Comparison of ENCODE assay signal across 21 mouse cellular contexts in genomic region chr7:98172661-98173060, GRCm38 (mm10). TPM values are rescaled to one million over a fixed set of nuclear protein-coding genes. Genes with fewer than 3 reads are reported as not detected.
A peak's percentile ranks its signal among the peaks of the same experiment; 100 is the strongest.
DNase-seq lines count a peak whose midpoint lies in the region; ATAC-seq and TF ChIP-seq lines count a peak whose summit lies in the region.
"Had no signal": no experiment of that assay in that cellular context is flagged by ENCODE, and none has a peak within 500 bp of the region (broad histone marks: within the 10 kb centered on the region; RNA-seq: fewer than 3 reads in every experiment).

No protein-coding gene starts in this region.

- H3K4me3 ChIP-seq in forebrain, embryonic 10.5 days = no peak overlapping the region
- no peak overlapping the region for H3K4me3 ChIP-seq in forebrain, embryonic 14.5 days (ENCODE audit: low read depth, low read length)
- H3K4me3 ChIP-seq in kidney, postnatal 0 days (replicated peaks; ENCODE audit: low read depth, low read length) = no peak overlapping the region
- no peak overlapping the region for H3K4me3 ChIP-seq in limb, embryonic 10.5 days
- H3K4me3 ChIP-seq in macrophage (ENCODE audit: inconsistent target) = no peak overlapping the region
- H3K4me3 ChIP-seq: hindbrain, embryonic 15.5 days; midbrain, embryonic 13.5 days; myocyte; neural tube, embryonic 15.5 days had no signal

- peaks cover 17% of the 10 kb centered on the region for H3K27me3 ChIP-seq in forebrain, embryonic 10.5 days (ENCODE audit: poor library complexity, severe bottlenecking)
- H3K27me3 ChIP-seq in forebrain, embryonic 14.5 days (replicated peaks; ENCODE audit: control insufficient read depth, insufficient read depth, low read length) = no peaks in the 10 kb centered on the region
- H3K27me3 ChIP-seq in kidney, postnatal 0 days (ENCODE audit: insufficient read depth, low read length) = no peaks in the 10 kb centered on the region
- peaks cover 13% of the 10 kb centered on the region for H3K27me3 ChIP-seq in limb, embryonic 10.5 days (ENCODE audit: low read depth, poor library complexity, severe bottlenecking)
- H3K27me3 ChIP-seq: hindbrain, embryonic 15.5 days; neural tube, embryonic 15.5 days had no signal

- H3K4me2 ChIP-seq in forebrain, embryonic 14.5 days (ENCODE audit: low read length) = no peak overlapping the region
- H3K4me2 ChIP-seq in kidney, postnatal 0 days (ENCODE audit: low read length) = no peak overlapping the region
- H3K4me2 ChIP-seq: hindbrain, embryonic 15.5 days; midbrain, embryonic 13.5 days; neural tube, embryonic 15.5 days had no signal

- H3K79me2 ChIP-seq in macrophage (ENCODE audit: inconsistent target) = no peaks in the 10 kb centered on the region

- no peak for DNase-seq in forebrain, embryonic 10.5 days (ENCODE audit: extremely low spot score, low spot score)
- DNase-seq in forebrain, embryonic 14.5 days (ENCODE audit: low spot score) = no peak
- no peak for DNase-seq in kidney, postnatal 0 days (ENCODE audit: low spot score)
- no peak for DNase-seq in kidney, postnatal 25 days
- no peak for DNase-seq in limb, embryonic 10.5 days (ENCODE audit: low spot score)
- DNase-seq in cerebellum, adult 9-11 months = no peak
- no peak for DNase-seq in adipocyte (ENCODE audit: low spot score)
- DNase-seq: adrenal gland, adult 8-10 months; cerebellum, adult 11 months; cerebellum, postnatal 36 days; gastrocnemius, postnatal 14 days; heart, postnatal 14 days; thymus, postnatal 14 days had no signal

- WGBS in forebrain, embryonic 10.5 days = 88% methylated on average over 8 of the region's 8 CpGs
- WGBS in forebrain, embryonic 14.5 days = 84% methylated on average over 8 of the region's 8 CpGs
- 68% methylated on average over 8 of the region's 8 CpGs for WGBS in kidney, postnatal 0 days
- WGBS in limb, embryonic 10.5 days = 79% methylated on average over 8 of the region's 8 CpGs
- 96% methylated on average over 8 of the region's 8 CpGs for WGBS in macrophage (ENCODE audit: missing documents)

- H3K4me1 ChIP-seq in forebrain, embryonic 10.5 days = peaks cover 39% of the 10 kb centered on the region
- H3K4me1 ChIP-seq in forebrain, embryonic 14.5 days (ENCODE audit: control insufficient read depth, insufficient read depth, low read length) = peaks cover 6% of the 10 kb centered on the region
- H3K4me1 ChIP-seq in kidney, postnatal 0 days (replicated peaks; ENCODE audit: insufficient read depth, low read length) = peaks cover 17% of the 10 kb centered on the region
- H3K4me1 ChIP-seq in limb, embryonic 10.5 days = peaks cover 49% of the 10 kb centered on the region

- no peak for TF ChIP-seq CTCF in kidney, postnatal 0 days (IDR thresholded peaks at IDR 0.05; ENCODE audit: low read depth)

- no peaks in the 10 kb centered on the region for H3K36me3 ChIP-seq in forebrain, embryonic 10.5 days (replicated peaks)
- no peaks in the 10 kb centered on the region for H3K36me3 ChIP-seq in forebrain, embryonic 14.5 days (ENCODE audit: control insufficient read depth, insufficient read depth, low read length)
- no peaks in the 10 kb centered on the region for H3K36me3 ChIP-seq in kidney, postnatal 0 days (ENCODE audit: insufficient read depth, low read length)
- no peaks in the 10 kb centered on the region for H3K36me3 ChIP-seq in limb, embryonic 10.5 days
- no peaks in the 10 kb centered on the region for H3K36me3 ChIP-seq in macrophage (ENCODE audit: inconsistent target)
- H3K36me3 ChIP-seq: hindbrain, embryonic 15.5 days; midbrain, embryonic 13.5 days; neural tube, embryonic 15.5 days had no signal

- H3K9me3 ChIP-seq in forebrain, embryonic 10.5 days = no peaks in the 10 kb centered on the region
- H3K9me3 ChIP-seq in forebrain, embryonic 14.5 days (replicated peaks; ENCODE audit: control insufficient read depth, low read length) = no peaks in the 10 kb centered on the region
- H3K9me3 ChIP-seq in kidney, postnatal 0 days (replicated peaks; ENCODE audit: low read length) = no peaks in the 10 kb centered on the region
- no peaks in the 10 kb centered on the region for H3K9me3 ChIP-seq in limb, embryonic 10.5 days (replicated peaks)
- H3K9me3 ChIP-seq: hindbrain, embryonic 15.5 days; midbrain, embryonic 13.5 days; neural tube, embryonic 15.5 days had no signal

- no peak for ATAC-seq in forebrain, embryonic 14.5 days
- no peak for ATAC-seq in kidney, postnatal 0 days (replicated peaks; ENCODE audit: low FRiP score, low read depth)
- ATAC-seq: intestine, embryonic 16.5 days; midbrain, embryonic 13.5 days had no signal

- peak overlapping the region; percentile 48; the same call in 1 of the 2 replicates for H3K27ac ChIP-seq in forebrain, embryonic 10.5 days
- no peak overlapping the region for H3K27ac ChIP-seq in forebrain, embryonic 14.5 days (ENCODE audit: low read depth, low read length)
- peak overlapping the region; percentile 58; the same call in 1 of the 2 replicates for H3K27ac ChIP-seq in kidney, postnatal 0 days
- H3K27ac ChIP-seq in limb, embryonic 10.5 days = peak overlapping the region; percentile 81
- peak overlapping the region; percentile 79; the same call in 1 of the 2 replicates for H3K27ac ChIP-seq in macrophage
- H3K27ac ChIP-seq: hindbrain, embryonic 15.5 days; midbrain, embryonic 13.5 days; neural tube, embryonic 15.5 days had no signal

- no peak overlapping the region for H3K9ac ChIP-seq in forebrain, embryonic 14.5 days (ENCODE audit: low read length)
- no peak overlapping the region for H3K9ac ChIP-seq in kidney, postnatal 0 days (ENCODE audit: low read depth, low read length)
- H3K9ac ChIP-seq: hindbrain, embryonic 15.5 days; midbrain, embryonic 13.5 days; neural tube, embryonic 15.5 days had no signal

RNA-seq across cellular contexts. Expression of gene Capn5, which starts 5.4 kb away (rescaled TPM):
- 5.8 TPM in 2 replicates for polyA plus RNA-seq in forebrain, embryonic 10.5 days (2016; fragmentation: Nextera tagmentation; extraction: Ambion mirVana)
- 6.1 and 8.2 TPM in 2 replicates for polyA plus RNA-seq in forebrain, embryonic 14.5 days (2014; fragmentation: Nextera tagmentation; extraction: Ambion mirVana)
- polyA plus RNA-seq in kidney, postnatal 0 days (2015; fragmentation: Nextera tagmentation; extraction: Ambion mirVana) = 12.9 and 13.0 TPM in 2 replicates
- 3.4 and 4.5 TPM in 2 replicates for polyA plus RNA-seq in limb, embryonic 10.5 days (2016; fragmentation: Nextera tagmentation; extraction: Ambion mirVana)
- total RNA-seq in macrophage (2018; cell fraction: chromatin; rRNA removed) = 10 to 100 TPM in 1 of 26 experiments, 1 to 10 TPM in 24, under 1 TPM in 1; 0.82 to 23.3 (median 4.9) TPM
- total RNA-seq in macrophage (2018; cell fraction: cytosol; rRNA removed) = 10 to 100 TPM in 9 of 26 experiments, 1 to 10 TPM in 17; 3.8 to 13.8 (median 7.2) TPM
- 10 to 100 TPM in 4 of 26 experiments, 1 to 10 TPM in 22; 1.8 to 16.9 (median 5.3) TPM for total RNA-seq in macrophage (2018; cell fraction: nucleus; rRNA removed)
- polyA plus RNA-seq in macrophage (2018) = 5.5 to 8.5 TPM (median 5.9 TPM) in 3 replicates

RNA-seq across cellular contexts. Expression of gene B3gnt6, which starts 26.6 kb away (rescaled TPM):
- polyA plus RNA-seq in forebrain, embryonic 10.5 days (2016; fragmentation: Nextera tagmentation; extraction: Ambion mirVana) = 0.06 TPM in 1 of 2 replicates, not detected in the other
- polyA plus RNA-seq in forebrain, embryonic 14.5 days (2014; fragmentation: Nextera tagmentation; extraction: Ambion mirVana) = 0.19 and 0.32 TPM in 2 replicates
- 0.13 and 0.20 TPM in 2 replicates for polyA plus RNA-seq in kidney, postnatal 0 days (2015; fragmentation: Nextera tagmentation; extraction: Ambion mirVana)
- polyA plus RNA-seq in limb, embryonic 10.5 days (2016; fragmentation: Nextera tagmentation; extraction: Ambion mirVana) = not detected in 2 replicates
- under 1 TPM in 16 of 26 experiments, not detected in 10; 0.21 to 0.95 (median 0.49) TPM for total RNA-seq in macrophage (2018; cell fraction: chromatin; rRNA removed)
- under 1 TPM in 18 of 26 experiments, not detected in 8; 0.03 to 0.18 (median 0.08) TPM for total RNA-seq in macrophage (2018; cell fraction: cytosol; rRNA removed)
- total RNA-seq in macrophage (2018; cell fraction: nucleus; rRNA removed) = 1 to 10 TPM in 1 of 26 experiments, under 1 TPM in 13, not detected in 12; 0.23 to 1.3 (median 0.38) TPM
- polyA plus RNA-seq in macrophage (2018) = 0.18 TPM in 1 of 3 replicates, not detected in the others
- total RNA-seq: gastrocnemius, postnatal 14 days; heart, postnatal 14 days; layer of hippocampus, postnatal 25 days; liver, adult 2 months had no signal
- polyA plus RNA-seq: intestine, embryonic 16.5 days had no signal

RNA-seq across cellular contexts. Expression of gene Omp, which starts 27.4 kb away (rescaled TPM):
- 0.11 and 0.19 TPM in 2 replicates for polyA plus RNA-seq in forebrain, embryonic 10.5 days (2016; fragmentation: Nextera tagmentation; extraction: Ambion mirVana)
- 0.30 and 0.32 TPM in 2 replicates for polyA plus RNA-seq in forebrain, embryonic 14.5 days (2014; fragmentation: Nextera tagmentation; extraction: Ambion mirVana)
- 0.38 and 0.50 TPM in 2 replicates for polyA plus RNA-seq in kidney, postnatal 0 days (2015; fragmentation: Nextera tagmentation; extraction: Ambion mirVana)
- 0.13 TPM in 2 replicates for polyA plus RNA-seq in limb, embryonic 10.5 days (2016; fragmentation: Nextera tagmentation; extraction: Ambion mirVana)
- total RNA-seq in macrophage (2018; cell fraction: chromatin; rRNA removed) = 10 to 100 TPM in 1 of 26 experiments, 1 to 10 TPM in 19, under 1 TPM in 6; 0.51 to 12.4 (median 2.4) TPM
- total RNA-seq in macrophage (2018; cell fraction: cytosol; rRNA removed) = under 1 TPM in 17 of 26 experiments, not detected in 9; 0.03 to 0.23 (median 0.10) TPM
- total RNA-seq in macrophage (2018; cell fraction: nucleus; rRNA removed) = 10 to 100 TPM in 1 of 26 experiments, 1 to 10 TPM in 9, under 1 TPM in 14, not detected in 2; 0.22 to 11.7 (median 0.89) TPM
- 0.11 TPM in 1 of 3 replicates, not detected in the others for polyA plus RNA-seq in macrophage (2018)

RNA-seq across cellular contexts. Expression of gene Myo7a, which starts 53.3 kb away (rescaled TPM):
- polyA plus RNA-seq in forebrain, embryonic 10.5 days (2016; fragmentation: Nextera tagmentation; extraction: Ambion mirVana) = 20.1 and 20.8 TPM in 2 replicates
- polyA plus RNA-seq in forebrain, embryonic 14.5 days (2014; fragmentation: Nextera tagmentation; extraction: Ambion mirVana) = 7.7 and 10.7 TPM in 2 replicates
- 7.6 and 8.7 TPM in 2 replicates for polyA plus RNA-seq in kidney, postnatal 0 days (2015; fragmentation: Nextera tagmentation; extraction: Ambion mirVana)
- 18.6 and 19.1 TPM in 2 replicates for polyA plus RNA-seq in limb, embryonic 10.5 days (2016; fragmentation: Nextera tagmentation; extraction: Ambion mirVana)
- total RNA-seq in macrophage (2018; cell fraction: chromatin; rRNA removed) = 100 to 1,000 TPM in 3 of 26 experiments, 10 to 100 TPM in 22, 1 to 10 TPM in 1; 6.6 to 104 (median 61.0) TPM
- 10 to 100 TPM; 12.8 to 41.8 (median 21.1) TPM for total RNA-seq in macrophage (2018; cell fraction: cytosol; rRNA removed)
- 100 to 1,000 TPM in 1 of 26 experiments, 10 to 100 TPM in 22, 1 to 10 TPM in 3; 6.1 to 122 (median 36.1) TPM for total RNA-seq in macrophage (2018; cell fraction: nucleus; rRNA removed)
- polyA plus RNA-seq in macrophage (2018) = 19.5 to 48.5 TPM (median 22.7 TPM) in 3 replicates
